Mouse (Mus musculus) heart, adult 11 months (tissue): ENCODE results near the gene Zfp941.
"Not testable (repeated sequence)": the region's sequence is repeated elsewhere in the genome, so short reads cannot be mapped to it uniquely, and the experiment has no call there.

Experiments used
- DNase-seq: peaks from one replicate; pipeline ENCODE4 v3.0.0; 2022

The Zfp941 gene

DNA sequence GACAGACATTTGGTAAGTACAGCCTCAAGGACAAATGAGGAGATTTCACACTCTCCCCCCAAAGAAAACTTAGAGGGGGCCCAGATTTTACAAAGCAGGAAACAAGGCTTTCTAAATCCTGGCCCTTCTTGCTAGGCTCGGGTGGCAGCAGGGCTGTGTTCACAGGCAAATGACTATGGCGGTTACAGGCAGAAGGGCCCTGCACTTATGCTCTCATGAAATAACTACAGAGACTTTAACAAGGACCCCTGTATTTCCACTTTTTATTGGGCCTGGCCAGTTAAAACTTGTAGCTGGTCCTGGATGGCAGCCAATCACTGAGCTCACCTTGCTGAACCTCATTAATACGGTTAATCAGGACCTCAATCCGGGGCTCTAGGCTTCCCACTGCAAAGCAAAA, 41.4 kb downstream of the Zfp941 start:
- DNase-seq: no peak

DNA sequence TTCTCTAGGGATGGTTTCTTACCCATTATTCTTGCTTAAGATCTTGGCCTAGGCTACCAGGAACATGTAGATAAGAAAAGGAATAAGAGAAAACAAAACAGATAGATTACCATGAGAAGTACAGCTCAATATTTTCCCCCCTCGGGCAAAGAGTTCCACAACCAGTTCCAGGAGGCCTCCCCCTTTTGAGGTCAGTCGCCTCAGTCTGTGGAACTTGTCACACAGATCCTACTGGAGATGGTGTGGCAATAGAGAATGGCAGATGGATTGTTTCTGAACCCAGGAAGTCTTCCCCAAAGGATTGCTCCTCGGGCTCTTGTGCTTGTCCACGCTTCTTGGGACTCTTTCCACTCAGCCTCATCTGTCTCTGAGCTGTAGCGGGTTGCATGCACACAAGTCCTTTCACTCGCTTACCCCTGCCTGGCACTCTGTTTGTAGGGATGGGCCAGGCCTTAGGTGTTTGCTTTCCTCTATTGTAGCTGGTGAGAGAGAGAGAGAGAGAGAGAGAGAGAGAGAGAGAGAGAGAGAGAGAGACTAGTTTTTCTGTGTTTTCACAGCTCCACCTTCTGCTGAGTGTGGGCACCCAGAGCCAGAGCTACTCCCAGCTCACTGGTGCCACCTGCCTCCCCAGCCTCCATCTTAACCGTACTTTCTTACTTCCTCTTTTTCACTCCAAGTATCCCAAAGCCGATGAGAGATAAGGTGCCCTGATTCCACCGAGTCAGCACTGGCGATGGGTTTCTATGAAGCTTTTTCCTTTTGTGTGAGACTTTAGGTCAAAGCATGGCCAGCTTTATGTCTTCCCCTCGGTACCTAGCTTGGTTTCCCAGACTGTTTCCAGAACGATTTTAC, 55.9 kb downstream of the Zfp941 start:
- DNase-seq: peak; percentile 92

DNA sequence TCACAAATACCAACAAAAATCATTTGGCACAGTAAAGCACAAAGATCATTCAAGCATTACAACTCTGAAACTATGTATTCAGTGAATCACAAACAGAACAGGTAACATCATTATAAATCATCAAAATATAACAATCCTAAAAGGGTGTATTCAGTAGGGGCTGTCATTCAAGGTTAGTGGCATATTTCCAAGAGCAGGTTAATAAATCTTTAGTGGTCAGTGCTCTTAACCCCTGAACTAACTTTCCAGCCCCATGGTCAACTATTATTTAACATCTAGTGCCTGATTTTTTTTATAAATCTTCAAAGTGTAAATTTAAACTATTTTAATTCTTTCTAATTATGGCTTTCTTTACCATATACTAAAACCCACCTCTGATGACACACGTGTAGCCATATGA, 56.6 kb downstream of the Zfp941 start:
- DNase-seq: not testable (repeated sequence)

- no peak for DNase-seq
Measured at GRCm38 (mm10) chr7:140763447-140764020, 58.4 kb downstream of the Zfp941 start, which contains the start of gene Cyp2e1. Gene Cyp2e1 (plus strand): TSS chr7:140763739.

DNA sequence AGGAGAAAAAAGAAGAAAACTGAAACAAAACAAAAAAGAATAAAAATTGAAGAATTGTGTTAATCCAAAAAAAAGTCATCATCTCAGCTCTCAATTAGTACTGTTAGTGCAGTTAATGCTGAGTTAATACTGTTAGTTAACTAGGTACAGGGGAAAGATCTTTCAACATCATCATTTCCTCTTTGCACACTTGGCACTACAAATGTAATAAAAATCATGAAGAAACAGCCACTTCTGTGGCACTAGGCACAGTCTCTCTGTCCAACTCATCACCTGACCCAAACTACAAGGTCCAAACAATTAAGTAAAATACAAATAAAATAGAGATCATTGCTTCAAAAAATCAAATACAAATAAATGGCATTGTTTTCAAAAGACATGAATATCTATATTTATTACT, 61.3 kb downstream of the Zfp941 start:
- no peak for DNase-seq
